Mouse (Mus musculus) adrenal gland, postnatal 4 days (tissue): Measurements from ENCODE around the gene Adamts8. TPM values are rescaled to one million over a fixed set of nuclear protein-coding genes. Genes with fewer than 3 reads are reported as not detected.

Experiments
- DNase-seq, 2 experiments: peaks; one replicate each; pipeline ENCODE4 v3.0.0; 2021 to 2022; ENCODE audit warnings: low spot score in 2 of 2, mixed read lengths in 2 of 2
- total RNA-seq, 2 experiments: library from RNA; stranded (reverse); gene quantifications; 2 replicates each; pipeline ENCODE4 v1.2.3; 2021

Adamts8 gene
- total RNA-seq, 2 experiments from 2014 or later = 0.95 to 1.7 TPM

DNA sequence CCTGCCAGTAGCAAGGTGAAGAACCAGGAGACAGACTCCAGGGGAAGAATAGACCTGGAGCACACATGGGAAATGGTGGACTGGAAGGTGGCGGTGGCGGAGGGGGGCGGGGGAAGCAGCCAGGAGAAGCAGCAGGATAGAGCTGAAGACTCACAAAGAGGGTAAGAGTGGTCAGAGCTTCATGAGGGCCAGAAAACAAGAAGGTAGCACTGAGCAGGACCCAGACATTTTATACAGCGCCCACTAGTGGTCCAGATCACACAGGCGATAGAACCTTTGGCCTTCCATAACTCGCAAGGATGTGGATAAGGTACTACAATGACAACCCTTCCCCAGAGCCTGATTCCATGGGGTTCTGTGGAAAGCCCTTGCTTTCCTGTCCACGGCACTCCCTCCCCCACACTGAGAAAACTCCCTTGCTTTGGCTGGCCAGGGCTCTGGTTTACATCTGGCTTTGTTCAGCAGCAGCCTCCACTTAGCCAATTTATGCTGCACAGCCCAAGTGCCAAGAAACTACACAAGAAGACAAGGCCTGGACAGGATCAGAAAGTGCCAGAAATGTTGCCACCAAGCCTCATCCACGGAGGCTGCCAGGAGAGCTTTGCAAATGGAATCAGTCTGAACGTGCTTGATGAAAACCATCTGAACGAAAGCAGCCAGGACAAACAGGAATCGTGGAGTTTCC lies 34.1 kb downstream of the Adamts8 start:
- DNase-seq = no peak

GRCm38 (mm10) chr9:30980467-30980866 lies 38.1 kb downstream of the Adamts8 start:
- no peak for DNase-seq

- DNase-seq = no peak
Measured at GRCm38 (mm10) chr9:30985782-30986181, 43.4 kb downstream of the Adamts8 start.

GRCm38 (mm10) chr9:30993106-30993505 lies 50.7 kb downstream of the Adamts8 start:
- DNase-seq = no peak

- no peak for DNase-seq
Measured at GRCm38 (mm10) chr9:30996590-30997562, 54.5 kb downstream of the Adamts8 start.

DNA sequence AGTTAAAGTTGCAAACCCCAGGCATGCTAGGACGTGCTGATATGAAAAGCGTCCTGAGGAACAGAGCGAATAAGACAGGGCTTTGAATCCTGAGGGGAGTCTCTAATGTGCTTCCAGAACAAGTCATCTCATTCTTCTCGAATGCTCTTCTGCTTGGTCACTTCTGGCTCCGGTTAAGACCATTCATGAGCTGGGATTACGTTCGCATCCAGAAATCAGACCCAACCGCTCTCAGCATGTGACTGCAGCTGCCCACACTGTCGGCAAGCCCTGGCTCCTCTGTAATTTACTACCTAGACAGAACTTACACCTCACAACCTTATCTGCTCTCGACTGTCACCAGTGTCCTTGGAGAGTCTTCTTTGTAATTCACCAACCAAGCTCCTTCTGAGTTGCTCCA lies 58.3 kb downstream of the Adamts8 start:
- no peak for DNase-seq

DNA sequence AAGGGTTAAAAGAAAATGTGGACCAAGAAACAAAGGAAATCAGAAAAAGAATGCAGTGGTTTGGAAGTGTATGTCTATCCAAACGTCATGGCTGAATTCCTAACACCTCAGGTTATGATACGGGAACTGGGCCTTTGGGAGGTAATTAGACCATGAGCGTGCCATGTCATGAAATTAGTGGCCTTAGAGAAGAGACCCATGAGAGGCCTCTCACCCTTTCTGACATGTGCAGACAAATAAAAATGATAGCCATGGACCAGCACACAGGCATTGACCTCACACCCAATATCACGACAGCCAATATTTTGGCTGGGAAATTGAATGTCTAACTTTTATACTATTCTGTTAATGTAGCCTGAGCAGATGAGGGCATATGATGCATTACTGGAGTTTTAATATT lies 60.2 kb downstream of the Adamts8 start:
- DNase-seq = no peak

- DNase-seq = no peak
Measured at GRCm38 (mm10) chr9:31009334-31009733, 67.0 kb downstream of the Adamts8 start.

DNA sequence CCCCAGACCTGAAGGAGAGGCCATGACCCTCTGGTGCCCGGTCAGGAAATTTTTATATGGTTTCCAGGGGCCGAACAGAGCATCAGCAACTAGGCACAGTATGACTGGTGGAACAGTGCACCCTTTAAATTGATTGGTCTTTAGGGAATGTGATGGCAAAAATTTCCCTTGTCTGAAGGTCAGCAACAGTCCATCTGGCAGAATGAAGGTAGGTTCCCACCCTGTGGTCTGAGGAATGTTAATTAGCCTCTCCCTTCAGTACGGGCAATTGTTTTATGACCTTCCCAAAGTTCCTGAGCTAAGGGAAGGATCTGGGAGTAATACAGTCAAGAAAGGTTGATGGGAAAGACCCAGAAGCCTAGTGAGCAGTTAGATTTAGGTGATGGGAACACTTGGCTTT lies 67.7 kb downstream of the Adamts8 start:
- no peak for DNase-seq

DNA sequence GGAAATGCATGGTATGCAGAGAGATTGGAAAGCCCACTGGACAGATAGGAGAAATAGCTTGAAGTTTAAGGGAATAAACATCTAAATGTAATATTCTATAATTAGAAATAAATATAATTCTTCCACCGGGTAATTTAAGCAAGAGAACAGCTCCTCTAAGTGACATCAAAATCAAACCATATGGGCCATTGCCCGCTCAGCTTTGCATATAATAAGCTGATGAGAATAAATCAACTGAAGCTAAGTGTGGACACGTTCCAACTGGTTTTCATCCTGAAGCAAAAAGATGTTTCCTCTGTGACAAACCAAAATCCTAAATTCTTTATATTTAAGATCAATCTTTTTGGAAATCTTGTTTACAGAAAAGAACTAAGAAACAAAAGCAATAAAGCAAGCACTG lies 68.4 kb downstream of the Adamts8 start:
- no peak for DNase-seq

DNA sequence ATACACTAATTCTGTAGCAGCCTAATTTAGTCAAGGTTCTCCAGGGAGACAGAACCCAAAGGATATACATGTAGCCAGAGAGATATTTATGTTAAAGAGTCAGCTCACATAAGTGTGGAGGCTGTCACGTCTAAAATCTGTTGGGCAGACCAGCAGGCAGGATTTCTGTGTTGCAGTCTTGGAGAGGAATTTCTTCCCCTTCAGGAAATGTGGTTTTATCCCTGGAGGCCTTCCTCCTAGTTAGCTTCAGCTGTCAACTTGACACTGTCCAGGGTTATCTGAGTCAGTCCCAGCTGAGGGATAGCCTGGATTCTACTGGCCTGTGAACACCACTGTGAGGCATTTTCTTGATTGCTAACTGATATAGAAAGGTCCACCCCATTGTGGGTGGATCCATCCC lies 69.2 kb downstream of the Adamts8 start:
- DNase-seq = no peak

- no peak for DNase-seq
Measured at GRCm38 (mm10) chr9:31012674-31013073, 70.3 kb downstream of the Adamts8 start.

- no peak for DNase-seq
Measured at GRCm38 (mm10) chr9:31013415-31013814, 71.1 kb downstream of the Adamts8 start.

Other genes starting within 250 kb of the Adamts8 start
- 1 to 10 TPM; 8.0 to 8.2 TPM for gene Adamts15, start 20.1 kb upstream of the Adamts8 start, total RNA-seq
- 10 to 100 TPM; 60.5 to 60.8 TPM for gene Zbtb44, start 88.1 kb downstream of the Adamts8 start, total RNA-seq
- 1 to 10 TPM in 1 of 2 experiments, under 1 TPM in 1; 0.62 to 6.8 TPM for gene St14, start 189.3 kb downstream of the Adamts8 start, total RNA-seq